Mouse (Mus musculus) monocyte, adult 5-6 weeks (primary cell): Measurements from ENCODE around the gene Eri3. TPM values are rescaled to one million over a fixed set of nuclear protein-coding genes. Genes with fewer than 3 reads are reported as not detected.

Source experiments
- ATAC-seq: fragments of 153-309, 156-312 bp; replicated peaks from 2 replicates; pipeline ENCODE4 v1.8.0; 2017; ENCODE audit warnings: mild to moderate bottlenecking; ENCODE audit not compliant: low TSS enrichment, insufficient number of reproducible peaks, severe bottlenecking, poor library complexity, low FRiP score
- total RNA-seq: library from RNA; stranded (forward); fragments of 200-1000, 200-491, 200-594 nt; gene quantifications from 3 replicates; pipeline ENCODE4 v1.2.3, GENCODE M21; 2017

Gene Eri3
- total RNA-seq: 10.0 to 57.7 TPM (median 14.9 TPM) in 3 replicates

DNA sequence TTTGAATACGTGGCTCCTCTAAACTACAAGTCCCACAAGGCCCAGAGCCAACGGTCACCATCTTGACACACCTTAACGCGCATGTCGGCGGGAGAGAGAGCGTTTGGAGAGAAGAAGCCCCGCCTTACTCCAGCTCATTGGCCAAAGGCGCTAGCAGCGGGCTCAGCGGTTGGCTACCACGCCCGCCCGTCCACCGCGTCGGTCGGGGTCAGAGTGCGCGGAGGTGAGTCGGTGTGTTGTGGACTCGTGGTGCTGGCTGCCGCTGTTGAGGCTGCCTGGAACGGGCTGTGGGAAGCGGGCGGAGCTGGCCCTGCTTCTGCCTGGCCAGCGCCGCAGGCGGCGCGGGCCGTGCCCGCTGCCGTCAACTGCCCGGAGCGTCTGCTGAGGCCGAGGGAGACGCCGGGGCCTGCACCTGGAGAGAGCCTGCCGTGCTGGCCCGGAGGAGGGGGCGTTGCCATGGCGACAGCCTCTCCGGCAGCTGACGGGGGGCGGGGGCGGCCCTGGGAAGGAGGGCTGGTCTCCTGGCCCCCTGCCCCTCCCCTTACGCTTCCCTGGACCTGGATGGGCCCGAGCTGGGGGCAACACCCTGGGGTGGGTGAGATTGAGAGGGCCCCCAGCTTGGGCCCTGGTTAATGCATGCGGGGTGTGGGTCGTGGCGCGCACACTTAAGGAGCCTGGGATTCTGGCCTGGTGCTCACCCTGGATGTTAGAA, at the start of gene Eri3:
Eri3 (plus strand) TSS at position 226 of the 712 bp plus-strand sequence.
- ATAC-seq: peak; percentile 98

- no peak for ATAC-seq
Measured at GRCm38 (mm10) chr4:117518246-117518645, 31.9 kb upstream of the Eri3 start.

- no peak for ATAC-seq
Measured at GRCm38 (mm10) chr4:117521350-117521749, 28.8 kb upstream of the Eri3 start.

DNA sequence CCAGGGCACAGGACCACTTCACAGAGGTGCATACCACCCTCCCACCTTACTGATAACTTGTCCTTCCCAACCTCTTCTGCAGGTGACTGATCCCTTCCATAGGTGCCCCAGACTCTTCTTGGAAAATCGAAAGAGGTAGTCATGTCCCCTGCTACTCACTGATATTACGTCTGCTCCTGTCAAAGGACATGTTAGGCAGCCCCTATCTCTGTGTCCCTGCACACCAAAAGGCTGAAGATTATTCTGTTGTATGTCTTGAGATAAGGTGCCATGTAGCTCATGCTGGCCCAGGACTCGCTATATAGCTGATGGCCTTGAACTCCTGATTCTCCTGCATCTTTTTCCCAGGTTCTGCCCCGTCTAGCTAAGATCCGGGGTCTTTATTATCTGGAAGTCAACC, 24.2 kb upstream of the Eri3 start:
- no peak for ATAC-seq

- ATAC-seq: no peak
Measured at GRCm38 (mm10) chr4:117527116-117527899, 22.9 kb upstream of the Eri3 start.

DNA sequence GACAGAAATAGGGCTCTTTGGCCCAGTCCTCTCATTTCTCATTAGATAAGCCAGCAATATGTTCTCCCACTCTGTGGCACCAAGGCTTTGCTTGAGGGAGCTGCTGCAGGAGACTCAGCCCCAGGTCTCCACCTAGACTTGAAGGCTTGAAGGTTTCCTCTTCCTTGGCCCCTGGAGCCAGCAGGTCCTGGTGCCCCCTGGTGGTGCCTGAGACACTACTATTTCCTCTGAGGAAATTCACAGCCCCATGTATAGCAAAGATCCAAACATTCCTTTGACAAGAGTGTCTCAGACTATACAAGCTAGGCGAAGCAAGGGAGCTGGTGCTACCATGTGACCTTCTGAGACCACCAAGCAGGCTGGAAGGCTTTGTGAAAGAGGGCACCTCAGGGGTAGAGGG, 22.2 kb upstream of the Eri3 start:
- ATAC-seq: peak; percentile 43; the same call in 1 of the 2 replicates

DNA sequence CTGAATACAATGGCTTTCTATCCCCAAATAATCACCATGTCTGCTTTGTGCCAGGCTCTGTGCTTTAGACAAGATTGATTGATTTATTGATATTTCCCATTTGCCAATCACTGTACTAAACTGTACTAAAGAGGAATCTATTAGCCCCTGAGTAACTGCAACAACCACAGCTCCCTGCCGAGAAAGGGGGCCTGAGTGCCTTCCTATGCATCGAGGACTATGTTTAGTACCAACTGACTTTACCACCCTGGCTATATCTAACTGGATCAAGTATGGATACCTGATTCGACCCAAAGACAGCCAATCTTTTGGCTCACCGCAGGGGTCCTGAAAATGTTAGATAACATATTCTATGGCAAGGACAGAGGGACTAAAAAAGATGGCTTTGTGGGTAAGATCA, 20.3 kb upstream of the Eri3 start:
- no peak for ATAC-seq

DNA sequence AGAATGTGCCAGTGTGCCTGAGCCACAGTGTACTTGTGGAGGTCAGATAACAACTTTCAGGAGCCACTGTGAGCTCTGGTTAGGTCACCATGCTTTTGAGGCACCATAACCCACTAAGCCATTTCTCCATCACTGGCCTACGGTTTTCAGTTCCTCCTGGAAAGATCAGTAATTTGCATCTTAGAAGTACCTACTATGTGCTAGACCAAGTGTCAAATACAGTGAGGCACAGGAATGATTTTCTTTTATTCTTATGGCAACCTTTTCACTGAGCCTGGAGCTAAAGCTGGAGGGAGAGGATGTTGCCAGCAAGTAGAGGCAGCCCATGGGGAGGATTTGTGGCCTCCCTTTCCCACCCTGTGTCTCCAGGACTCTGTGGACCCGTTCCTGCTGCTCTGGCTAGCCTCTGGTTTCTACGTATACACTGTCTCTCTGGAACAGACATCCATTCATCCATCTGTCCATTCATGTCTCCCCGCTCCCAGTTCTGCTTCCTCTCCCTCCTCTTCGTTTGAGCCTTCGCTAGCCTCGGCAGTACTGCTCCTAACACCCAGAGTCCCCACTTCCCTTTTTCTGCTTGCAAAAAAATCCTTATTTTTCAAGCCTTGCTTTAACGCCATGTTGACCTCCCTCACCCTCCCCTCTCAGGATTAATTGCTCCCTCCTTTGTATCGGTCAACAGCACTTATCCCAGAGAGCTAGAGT, 14.5 kb upstream of the Eri3 start:
- ATAC-seq: 0 out of 2 replicates have a peak, but pooled peaks have one; percentile 32

GRCm38 (mm10) chr4:117537002-117537401, 13.2 kb upstream of the Eri3 start:
- ATAC-seq: no peak

DNA sequence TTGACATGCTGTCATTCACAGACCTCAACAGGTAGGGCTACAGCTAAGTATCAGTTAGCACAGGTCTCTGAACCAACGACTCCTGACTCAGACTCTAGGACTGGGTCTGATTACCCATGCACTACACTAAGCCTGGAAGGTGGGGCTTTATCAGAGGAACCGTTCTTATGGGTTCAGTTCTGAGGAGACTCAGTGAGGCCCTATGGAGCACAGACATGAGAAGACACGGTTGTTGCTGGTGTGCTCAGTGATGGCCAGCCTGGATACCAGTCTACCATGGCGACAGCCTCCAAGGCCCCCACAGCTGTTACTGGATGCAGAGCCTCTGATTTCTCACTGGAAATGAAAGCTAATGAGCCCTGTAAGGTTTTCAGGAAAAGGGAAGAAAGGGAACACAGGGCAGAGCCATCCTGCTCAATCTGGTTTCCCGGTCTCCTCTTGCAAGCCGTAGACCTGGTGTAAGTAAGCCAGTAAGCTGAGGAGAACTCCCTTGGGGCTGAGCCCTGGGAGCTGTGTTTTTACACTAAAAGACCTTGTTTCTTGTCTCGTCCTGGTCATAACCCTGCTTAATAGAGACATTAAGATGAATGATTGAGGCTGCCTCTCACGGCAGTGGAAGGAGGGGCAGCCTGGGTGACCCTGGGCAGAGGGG, 10.7 kb upstream of the Eri3 start:
- ATAC-seq: no peak

DNA sequence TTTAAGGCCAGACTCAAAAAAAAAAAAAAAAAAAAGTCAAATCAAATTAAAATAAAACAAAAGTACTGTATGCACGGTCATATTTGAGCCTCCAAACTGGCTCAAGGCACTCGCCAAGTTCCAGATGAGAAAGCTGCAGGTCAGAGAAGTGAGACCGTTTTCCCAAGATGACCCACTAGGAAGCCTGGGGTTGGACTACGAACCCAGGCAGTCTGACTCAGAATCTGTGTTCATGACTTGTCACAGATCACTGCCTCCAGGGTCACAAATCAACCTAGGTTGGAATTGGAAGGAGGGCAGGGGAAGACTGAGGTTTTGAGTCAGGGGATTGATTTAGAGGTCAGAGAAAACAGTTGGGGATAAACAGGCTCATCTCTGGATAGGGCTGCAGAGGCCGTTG, 9.6 kb upstream of the Eri3 start:
- no peak for ATAC-seq

- 0 out of 2 replicates have a peak, but pooled peaks have one; percentile 28 for ATAC-seq
Measured at GRCm38 (mm10) chr4:117545448-117545847, 4.7 kb upstream of the Eri3 start.

GRCm38 (mm10) chr4:117546616-117547015, 3.5 kb upstream of the Eri3 start:
- no peak for ATAC-seq

DNA sequence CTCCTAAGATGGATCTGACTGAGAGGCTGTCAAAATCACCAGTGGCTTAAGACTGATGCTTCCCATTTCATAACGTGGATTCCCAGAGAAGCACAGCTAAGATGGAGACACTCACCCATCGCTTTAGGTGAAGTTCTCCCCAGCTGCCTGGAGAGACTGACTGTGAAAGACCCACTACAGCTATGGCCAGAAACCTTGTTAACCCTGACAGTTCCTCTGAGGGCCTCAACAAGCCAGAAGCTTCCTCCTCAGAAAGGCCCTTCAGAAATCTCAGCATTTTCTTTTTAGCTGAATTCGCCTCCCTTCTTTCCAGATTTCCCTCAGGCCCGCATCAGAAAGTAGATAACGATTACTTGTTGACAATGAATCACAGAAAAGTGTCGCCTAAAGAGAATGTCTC, 589 bp upstream of the Eri3 start:
- no peak for ATAC-seq

DNA sequence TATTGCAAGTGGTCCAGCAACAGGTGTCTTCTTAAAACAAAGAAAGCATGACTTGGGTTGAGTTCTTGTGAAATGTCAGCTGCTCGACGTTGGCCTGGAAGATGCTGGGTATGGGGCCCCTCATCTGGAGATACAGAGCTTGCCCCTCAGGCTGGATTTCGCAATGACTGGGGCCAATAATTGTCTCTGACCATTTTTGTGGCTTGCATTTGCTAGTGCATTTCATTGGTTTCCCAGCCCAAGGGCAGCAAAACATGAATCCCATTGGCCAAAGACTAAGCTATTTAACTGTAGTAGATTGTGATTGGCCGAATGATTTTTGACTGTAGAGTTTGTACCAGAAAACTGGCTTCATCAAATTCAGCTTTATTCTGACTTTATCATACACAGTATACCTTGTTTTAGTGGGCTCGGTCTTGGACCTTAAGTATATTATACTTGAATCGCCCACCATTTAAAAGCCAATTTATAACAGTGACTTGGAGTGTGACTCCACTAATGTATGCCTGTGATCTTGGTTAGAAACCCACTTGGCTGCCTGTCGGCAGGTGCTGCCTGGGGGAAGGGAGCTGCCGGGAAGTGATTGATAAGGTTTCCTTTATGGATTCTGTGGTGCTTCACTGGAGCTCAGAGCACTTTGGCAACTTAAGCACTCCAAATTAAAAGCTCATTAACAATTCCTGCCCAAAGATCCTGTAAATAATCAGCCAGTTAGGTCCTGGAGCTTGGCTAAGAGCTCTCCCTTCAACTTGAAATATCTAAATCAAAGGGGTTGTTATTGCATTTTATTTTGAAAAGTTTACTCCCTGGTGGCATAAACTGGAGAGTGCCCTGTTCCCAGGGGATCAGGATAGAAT, 1.2 kb downstream of the Eri3 start:
- ATAC-seq: no peak

- no peak for ATAC-seq
Measured at GRCm38 (mm10) chr4:117555495-117555894, 5.3 kb downstream of the Eri3 start.

- no peak for ATAC-seq
Measured at GRCm38 (mm10) chr4:117556372-117556771, 6.2 kb downstream of the Eri3 start.

GRCm38 (mm10) chr4:117557068-117557645, 7.0 kb downstream of the Eri3 start:
- ATAC-seq: no peak
